Mouse (Mus musculus): ENCODE data around the gene Pkp1. TPM values are rescaled to one million over a fixed set of nuclear protein-coding genes. Genes with fewer than 3 reads are reported as not detected.
A peak's percentile ranks its signal among the peaks of the same experiment; 100 is the strongest.

Pkp1 gene
- polyA plus RNA-seq, 1 experiment = not detected

- TF ChIP-seq POLR2A (IDR thresholded peaks at IDR 0.05; ENCODE audit: borderline replicate concordance, control insufficient read depth, low read depth, low read length) (no peak), CTCF (IDR thresholded peaks at IDR 0.05; ENCODE audit: control insufficient read depth, insufficient read depth, low read length) (peak; percentile 38; the same call in 1 of the 2 replicates)
- 27% methylated on average over 12 of the region's 12 CpGs for WGBS
- no peak overlapping the region for H3K27ac ChIP-seq (ENCODE audit: control insufficient read depth, insufficient read depth, low read depth, low read length, poor library complexity)
Measured at GRCm38 (mm10) chr1:135944526-135945259, 25.7 kb upstream of the Pkp1 start.

GRCm38 (mm10) chr1:135943713-135944112 lies 24.7 kb upstream of the Pkp1 start:
- 98% methylated on average over 2 of the region's 2 CpGs for WGBS

More at GRCm38 (mm10) chr1:135944526-135945259, 25.7 kb upstream of the Pkp1 start:
- peaks cover 4% of the 10 kb centered on the region for H3K4me1 ChIP-seq (ENCODE audit: control insufficient read depth, insufficient read depth, low read length)
- no peak overlapping the region for H3K4me3 ChIP-seq (replicated peaks; ENCODE audit: control insufficient read depth, low read depth, low read length)

GRCm38 (mm10) chr1:135942116-135942515 lies 23.1 kb upstream of the Pkp1 start:
- no peak for TF ChIP-seq POLR2A (IDR thresholded peaks at IDR 0.05; ENCODE audit: borderline replicate concordance, control insufficient read depth, low read depth, low read length)
- TF ChIP-seq CTCF (IDR thresholded peaks at IDR 0.05; ENCODE audit: control insufficient read depth, insufficient read depth, low read length) = no peak
- WGBS = 42% methylated on average over 7 of the region's 7 CpGs
- H3K4me3 ChIP-seq (replicated peaks; ENCODE audit: control insufficient read depth, low read depth, low read length) = no peak overlapping the region
- peaks cover 4% of the 10 kb centered on the region for H3K4me1 ChIP-seq (ENCODE audit: control insufficient read depth, insufficient read depth, low read length)
- H3K27ac ChIP-seq (ENCODE audit: control insufficient read depth, insufficient read depth, low read depth, low read length, poor library complexity) = peak overlapping the region; percentile 57

More at GRCm38 (mm10) chr1:135943713-135944112, 24.7 kb upstream of the Pkp1 start:
- TF ChIP-seq POLR2A (IDR thresholded peaks at IDR 0.05; ENCODE audit: borderline replicate concordance, control insufficient read depth, low read depth, low read length) (no peak), CTCF (IDR thresholded peaks at IDR 0.05; ENCODE audit: control insufficient read depth, insufficient read depth, low read length) (no peak)
- Histone ChIP-seq H3K27ac (ENCODE audit: control insufficient read depth, insufficient read depth, low read depth, low read length, poor library complexity) (no peak overlapping the region), H3K4me1 (ENCODE audit: control insufficient read depth, insufficient read depth, low read length) (peaks cover 4% of the 10 kb centered on the region), H3K4me3 (replicated peaks; ENCODE audit: control insufficient read depth, low read depth, low read length) (no peak overlapping the region)

- WGBS = 61% methylated on average over 6 of the region's 6 CpGs
- Histone ChIP-seq H3K27ac (ENCODE audit: control insufficient read depth, insufficient read depth, low read depth, low read length, poor library complexity) (peak overlapping the region; percentile 96), H3K4me3 (replicated peaks; ENCODE audit: control insufficient read depth, low read depth, low read length) (peak overlapping the region; percentile 9), H3K4me1 (ENCODE audit: control insufficient read depth, insufficient read depth, low read length) (peaks cover 4% of the 10 kb centered on the region)
- TF ChIP-seq POLR2A (IDR thresholded peaks at IDR 0.05; ENCODE audit: borderline replicate concordance, control insufficient read depth, low read depth, low read length) (no peak), CTCF (IDR thresholded peaks at IDR 0.05; ENCODE audit: control insufficient read depth, insufficient read depth, low read length) (no peak)
Measured at GRCm38 (mm10) chr1:135941259-135942006, 22.4 kb upstream of the Pkp1 start.

GRCm38 (mm10) chr1:135936091-135936490 lies 17.1 kb upstream of the Pkp1 start:
- 78% methylated on average over 1 of the region's 1 CpGs for WGBS
- Histone ChIP-seq H3K4me1 (ENCODE audit: control insufficient read depth, insufficient read depth, low read length) (peaks cover 2% of the 10 kb centered on the region), H3K27ac (ENCODE audit: control insufficient read depth, insufficient read depth, low read depth, low read length, poor library complexity) (no peak overlapping the region), H3K4me3 (replicated peaks; ENCODE audit: control insufficient read depth, low read depth, low read length) (no peak overlapping the region)
- TF ChIP-seq POLR2A (IDR thresholded peaks at IDR 0.05; ENCODE audit: borderline replicate concordance, control insufficient read depth, low read depth, low read length) (no peak), CTCF (IDR thresholded peaks at IDR 0.05; ENCODE audit: control insufficient read depth, insufficient read depth, low read length) (no peak)

DNA sequence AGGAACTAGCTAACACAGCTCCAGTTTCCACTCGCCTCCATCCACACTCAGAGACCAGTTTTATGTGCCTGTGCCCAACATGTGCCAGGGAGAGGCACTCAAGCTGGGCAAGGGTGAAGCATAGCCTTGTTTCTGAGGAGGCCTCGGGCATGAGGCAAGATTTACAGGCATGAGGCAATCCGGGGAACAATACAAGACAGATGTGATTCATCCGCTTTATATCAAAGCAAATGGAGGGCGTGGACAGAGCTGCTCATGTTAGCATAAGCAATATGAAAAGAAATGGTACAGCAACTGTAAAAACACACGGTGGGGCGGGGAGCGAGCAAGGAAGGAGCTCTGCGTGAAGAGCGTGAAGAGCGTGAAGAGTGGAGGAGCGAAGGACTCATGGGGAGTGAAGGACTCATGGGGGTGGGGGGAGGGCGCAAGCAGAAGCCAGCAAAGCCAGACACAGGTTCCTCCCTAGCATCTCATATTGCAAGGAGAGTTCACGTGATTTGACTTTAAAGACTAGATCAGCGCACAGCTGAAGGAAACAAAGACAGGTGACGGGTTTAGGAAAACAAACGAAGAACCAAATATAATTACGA lies 14.8 kb upstream of the Pkp1 start:
- TF ChIP-seq CTCF (IDR thresholded peaks at IDR 0.05; ENCODE audit: control insufficient read depth, insufficient read depth, low read length) (no peak), POLR2A (IDR thresholded peaks at IDR 0.05; ENCODE audit: borderline replicate concordance, control insufficient read depth, low read depth, low read length) (no peak)
- 85% methylated on average over 18 of the region's 18 CpGs for WGBS
- H3K4me3 ChIP-seq (replicated peaks; ENCODE audit: control insufficient read depth, low read depth, low read length) = no peak overlapping the region
- H3K4me1 ChIP-seq (ENCODE audit: control insufficient read depth, insufficient read depth, low read length) = no peaks in the 10 kb centered on the region
- H3K27ac ChIP-seq (ENCODE audit: control insufficient read depth, insufficient read depth, low read depth, low read length, poor library complexity) = no peak overlapping the region

GRCm38 (mm10) chr1:135929876-135930275 lies 10.9 kb upstream of the Pkp1 start:
- TF ChIP-seq CTCF (IDR thresholded peaks at IDR 0.05; ENCODE audit: control insufficient read depth, insufficient read depth, low read length) = no peak
- no peak for TF ChIP-seq POLR2A (IDR thresholded peaks at IDR 0.05; ENCODE audit: borderline replicate concordance, control insufficient read depth, low read depth, low read length)
- 55% methylated on average over 3 of the region's 3 CpGs for WGBS
- Histone ChIP-seq H3K4me1 (ENCODE audit: control insufficient read depth, insufficient read depth, low read length) (no peaks in the 10 kb centered on the region), H3K4me3 (replicated peaks; ENCODE audit: control insufficient read depth, low read depth, low read length) (no peak overlapping the region), H3K27ac (ENCODE audit: control insufficient read depth, insufficient read depth, low read depth, low read length, poor library complexity) (no peak overlapping the region)

- Histone ChIP-seq H3K27ac (ENCODE audit: control insufficient read depth, insufficient read depth, low read depth, low read length, poor library complexity) (no peak overlapping the region), H3K4me3 (replicated peaks; ENCODE audit: control insufficient read depth, low read depth, low read length) (no peak overlapping the region), H3K4me1 (ENCODE audit: control insufficient read depth, insufficient read depth, low read length) (no peaks in the 10 kb centered on the region; the same call in 1 of the 2 replicates)
- no peak for TF ChIP-seq POLR2A (IDR thresholded peaks at IDR 0.05; ENCODE audit: borderline replicate concordance, control insufficient read depth, low read depth, low read length)
- TF ChIP-seq CTCF (IDR thresholded peaks at IDR 0.05; ENCODE audit: control insufficient read depth, insufficient read depth, low read length) = no peak
- WGBS = 65% methylated on average over 5 of the region's 5 CpGs
Measured at GRCm38 (mm10) chr1:135925848-135926247, 6.8 kb upstream of the Pkp1 start.
